Mouse (Mus musculus): ENCODE results near the gene Paqr8. TPM values are rescaled to one million over a fixed set of nuclear protein-coding genes. Genes with fewer than 3 reads are reported as not detected.

The Paqr8 gene
- polyA plus RNA-seq, 1 experiment: 1.5 TPM

DNA sequence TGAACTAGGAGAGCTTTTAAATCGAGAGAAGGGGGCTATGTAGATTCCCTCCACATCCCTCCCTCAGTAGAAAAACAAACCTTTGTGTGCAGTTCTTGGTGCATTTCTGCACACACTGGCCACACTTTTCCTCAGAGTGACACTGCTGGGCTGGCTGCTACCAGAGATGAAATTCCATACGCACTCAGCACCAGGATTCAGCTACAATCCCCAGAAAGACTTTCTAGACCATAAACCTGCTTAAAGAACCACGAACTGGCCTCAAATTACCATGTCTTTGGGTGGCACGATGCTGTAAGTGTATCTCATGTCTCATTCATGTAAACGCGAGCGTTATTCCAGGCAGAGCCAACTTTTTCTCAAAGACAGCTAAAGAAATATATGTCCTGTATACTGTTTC, 51.5 kb downstream of the Paqr8 start:
- no peak for TF ChIP-seq USF1 (IDR thresholded peaks at IDR 0.05; ENCODE audit: low read depth)
- TF ChIP-seq CTCF (IDR thresholded peaks at IDR 0.05; ENCODE audit: control insufficient read depth, insufficient read depth, insufficient read length): no peak
- no peak for TF ChIP-seq MAX (IDR thresholded peaks at IDR 0.05)
- TF ChIP-seq CEBPB (IDR thresholded peaks at IDR 0.05; ENCODE audit: low read depth): no peak
- no peak for TF ChIP-seq MYOD1 (IDR thresholded peaks at IDR 0.05; ENCODE audit: control insufficient read depth, insufficient read length, low read depth)
- Histone ChIP-seq H3K79me2 (ENCODE audit: control insufficient read depth, insufficient read depth) (no peaks in the 10 kb centered on the region), H3ac (ENCODE audit: control insufficient read depth, insufficient read length, low read depth) (no peak overlapping the region), H3K27me3 (ENCODE audit: control insufficient read depth, insufficient read depth, insufficient read length) (no peaks in the 10 kb centered on the region), H3K79me3 (ENCODE audit: low read depth) (no peaks in the 10 kb centered on the region), H3K4me3 (ENCODE audit: insufficient read depth, poor library complexity, severe bottlenecking) (no peak overlapping the region), H3K36me3 (ENCODE audit: control insufficient read depth, insufficient read depth) (no peaks in the 10 kb centered on the region)

GRCm38 (mm10) chr1:20943016-20943415, 52.6 kb downstream of the Paqr8 start:
- Histone ChIP-seq H3K79me2 (ENCODE audit: control insufficient read depth, insufficient read depth) (no peaks in the 10 kb centered on the region), H3K27me3 (ENCODE audit: control insufficient read depth, insufficient read depth, insufficient read length) (no peaks in the 10 kb centered on the region), H3K79me3 (ENCODE audit: low read depth) (no peaks in the 10 kb centered on the region), H3ac (ENCODE audit: control insufficient read depth, insufficient read length, low read depth) (no peak overlapping the region), H3K4me3 (ENCODE audit: insufficient read depth, poor library complexity, severe bottlenecking) (no peak overlapping the region), H3K36me3 (ENCODE audit: control insufficient read depth, insufficient read depth) (no peaks in the 10 kb centered on the region)
- no peak for TF ChIP-seq FOSL1 (IDR thresholded peaks at IDR 0.05; ENCODE audit: insufficient read depth, low read length, poor library complexity, severe bottlenecking)
- TF ChIP-seq MYOD1 (IDR thresholded peaks at IDR 0.05; ENCODE audit: control insufficient read depth, insufficient read length, low read depth): no peak
- no peak for TF ChIP-seq USF1 (IDR thresholded peaks at IDR 0.05; ENCODE audit: low read depth)
- TF ChIP-seq CEBPB (IDR thresholded peaks at IDR 0.05; ENCODE audit: low read depth): no peak
- TF ChIP-seq MAX (IDR thresholded peaks at IDR 0.05): no peak
- no peak for TF ChIP-seq MYOG (IDR thresholded peaks at IDR 0.05; ENCODE audit: control insufficient read depth, extremely low read depth, insufficient read length)
- no peak for TF ChIP-seq CTCF (IDR thresholded peaks at IDR 0.05; ENCODE audit: control insufficient read depth, insufficient read depth, insufficient read length)

- Histone ChIP-seq H3K4me3 (ENCODE audit: insufficient read depth, poor library complexity, severe bottlenecking) (no peak within 1 kb of the TSS), H3ac (ENCODE audit: control insufficient read depth, insufficient read length, low read depth) (peak within 1 kb of the TSS; percentile 41), H3K79me2 (ENCODE audit: control insufficient read depth, insufficient read depth) (no peaks in the 10 kb centered on the region), H3K36me3 (ENCODE audit: control insufficient read depth, insufficient read depth) (no peaks in the 10 kb centered on the region), H3K79me3 (ENCODE audit: low read depth) (no peaks in the 10 kb centered on the region), H3K27me3 (ENCODE audit: control insufficient read depth, insufficient read depth, insufficient read length) (no peaks in the 10 kb centered on the region)
- TF ChIP-seq MAX (IDR thresholded peaks at IDR 0.05): no peak
- TF ChIP-seq CTCF (IDR thresholded peaks at IDR 0.05; ENCODE audit: control insufficient read depth, insufficient read depth, insufficient read length): no peak
- no peak for TF ChIP-seq CEBPB (IDR thresholded peaks at IDR 0.05; ENCODE audit: low read depth)
These were observed 60.9 kb downstream of the Paqr8 start, which contains the start of gene Efhc1 for GRCm38 (mm10) chr1:20951300-20951763. Gene Efhc1 (plus strand): TSS chr1:20951626.

DNA sequence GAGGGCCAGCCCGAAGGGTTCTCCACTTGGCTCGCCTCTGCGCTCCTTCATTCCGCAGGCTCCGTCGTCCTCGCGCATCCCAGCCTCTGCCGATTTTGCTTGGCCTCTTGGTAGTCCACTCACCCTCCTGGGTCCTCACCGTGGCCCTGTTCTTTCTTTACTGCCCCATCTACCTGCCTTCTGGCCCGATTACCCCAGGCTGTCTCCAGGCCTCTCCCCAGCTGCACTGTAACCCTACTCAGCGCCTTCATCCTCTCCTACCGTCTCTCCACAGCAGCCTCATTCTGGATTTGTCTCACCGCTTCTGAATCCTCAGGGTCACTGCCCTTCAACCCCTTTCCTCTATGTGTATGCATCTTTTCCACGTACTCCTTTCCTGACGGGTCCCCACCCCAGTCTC, 61.4 kb downstream of the Paqr8 start:
- no peaks in the 10 kb centered on the region for H3K27me3 ChIP-seq (ENCODE audit: control insufficient read depth, insufficient read depth, insufficient read length)
- no peak for TF ChIP-seq CTCF (IDR thresholded peaks at IDR 0.05; ENCODE audit: control insufficient read depth, insufficient read depth, insufficient read length)
- no peak for TF ChIP-seq MYOD1 (IDR thresholded peaks at IDR 0.05; ENCODE audit: control insufficient read depth, insufficient read length, low read depth)
- no peak for TF ChIP-seq USF1 (IDR thresholded peaks at IDR 0.05; ENCODE audit: low read depth)
- TF ChIP-seq MAX (IDR thresholded peaks at IDR 0.05): no peak
- TF ChIP-seq FOSL1 (IDR thresholded peaks at IDR 0.05; ENCODE audit: insufficient read depth, low read length, poor library complexity, severe bottlenecking): no peak
- TF ChIP-seq MYOG (IDR thresholded peaks at IDR 0.05; ENCODE audit: control insufficient read depth, extremely low read depth, insufficient read length): no peak
- TF ChIP-seq CEBPB (IDR thresholded peaks at IDR 0.05; ENCODE audit: low read depth): no peak
- H3K79me2 ChIP-seq (ENCODE audit: control insufficient read depth, insufficient read depth): no peaks in the 10 kb centered on the region
- no peaks in the 10 kb centered on the region for H3K36me3 ChIP-seq (ENCODE audit: control insufficient read depth, insufficient read depth)
- H3K4me3 ChIP-seq (ENCODE audit: insufficient read depth, poor library complexity, severe bottlenecking): no peak overlapping the region
- peak overlapping the region; percentile 41 for H3ac ChIP-seq (ENCODE audit: control insufficient read depth, insufficient read length, low read depth)
- no peaks in the 10 kb centered on the region for H3K79me3 ChIP-seq (ENCODE audit: low read depth)

DNA sequence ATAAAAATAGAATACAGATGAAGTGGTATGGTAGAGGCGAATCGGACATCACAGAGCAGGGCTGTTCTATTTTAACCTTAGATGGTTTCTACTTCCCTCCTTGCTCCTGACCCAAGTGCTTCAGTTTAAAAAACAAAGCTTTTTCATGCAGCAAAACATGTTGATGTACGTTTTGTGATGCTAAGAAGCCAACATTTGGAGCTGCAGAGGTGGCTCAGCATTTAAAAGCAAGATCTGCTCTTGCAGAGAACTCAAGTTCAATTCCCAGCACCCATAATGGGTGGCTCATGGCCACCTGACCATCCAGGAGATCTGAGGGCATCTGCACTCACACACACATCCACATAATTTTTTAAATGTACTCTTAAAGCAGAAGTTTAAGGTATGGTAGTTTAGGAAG, 64.5 kb downstream of the Paqr8 start:
- no peaks in the 10 kb centered on the region for H3K27me3 ChIP-seq (ENCODE audit: control insufficient read depth, insufficient read depth, insufficient read length)
- no peaks in the 10 kb centered on the region for H3K79me2 ChIP-seq (ENCODE audit: control insufficient read depth, insufficient read depth)
- H3ac ChIP-seq (ENCODE audit: control insufficient read depth, insufficient read length, low read depth): no peak overlapping the region
- no peaks in the 10 kb centered on the region for H3K36me3 ChIP-seq (ENCODE audit: control insufficient read depth, insufficient read depth)
- H3K4me3 ChIP-seq (ENCODE audit: insufficient read depth, poor library complexity, severe bottlenecking): no peak overlapping the region
- H3K79me3 ChIP-seq (ENCODE audit: low read depth): no peaks in the 10 kb centered on the region
- no peak for TF ChIP-seq USF1 (IDR thresholded peaks at IDR 0.05; ENCODE audit: low read depth)
- no peak for TF ChIP-seq CTCF (IDR thresholded peaks at IDR 0.05; ENCODE audit: control insufficient read depth, insufficient read depth, insufficient read length)
- TF ChIP-seq MAX (IDR thresholded peaks at IDR 0.05): no peak
- TF ChIP-seq MYOG (IDR thresholded peaks at IDR 0.05; ENCODE audit: control insufficient read depth, extremely low read depth, insufficient read length): no peak
- no peak for TF ChIP-seq FOSL1 (IDR thresholded peaks at IDR 0.05; ENCODE audit: insufficient read depth, low read length, poor library complexity, severe bottlenecking)
- TF ChIP-seq MYOD1 (IDR thresholded peaks at IDR 0.05; ENCODE audit: control insufficient read depth, insufficient read length, low read depth): no peak
- TF ChIP-seq CEBPB (IDR thresholded peaks at IDR 0.05; ENCODE audit: low read depth): no peak

DNA sequence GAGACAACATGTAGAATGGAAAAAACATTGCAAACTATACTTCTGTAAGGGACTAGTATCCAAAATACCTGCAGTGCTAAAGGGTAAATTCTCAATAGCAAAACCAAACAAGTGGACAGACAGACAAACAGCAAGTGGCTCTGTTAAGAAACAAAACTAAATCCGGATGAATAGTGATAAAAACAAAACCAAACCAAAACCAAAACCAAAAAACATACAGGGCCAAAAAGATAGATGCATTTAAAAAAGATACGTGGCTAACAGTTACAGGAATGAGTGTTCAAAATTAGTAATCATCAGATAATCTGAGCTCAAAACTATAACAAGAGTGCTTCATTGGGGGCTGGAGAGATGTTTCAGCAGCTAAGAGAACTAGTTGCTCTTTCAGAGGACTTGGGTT, 79.2 kb downstream of the Paqr8 start:
- TF ChIP-seq MYOG (IDR thresholded peaks at IDR 0.05; ENCODE audit: control insufficient read depth, extremely low read depth, insufficient read length) (no peak), MAX (IDR thresholded peaks at IDR 0.05) (no peak), CEBPB (IDR thresholded peaks at IDR 0.05; ENCODE audit: low read depth) (no peak), CTCF (IDR thresholded peaks at IDR 0.05; ENCODE audit: control insufficient read depth, insufficient read depth, insufficient read length) (no peak), MYOD1 (IDR thresholded peaks at IDR 0.05; ENCODE audit: control insufficient read depth, insufficient read length, low read depth) (no peak), FOSL1 (IDR thresholded peaks at IDR 0.05; ENCODE audit: insufficient read depth, low read length, poor library complexity, severe bottlenecking) (no peak), USF1 (IDR thresholded peaks at IDR 0.05; ENCODE audit: low read depth) (no peak)
- Histone ChIP-seq H3K36me3 (ENCODE audit: control insufficient read depth, insufficient read depth) (no peaks in the 10 kb centered on the region), H3K79me2 (ENCODE audit: control insufficient read depth, insufficient read depth) (no peaks in the 10 kb centered on the region), H3K79me3 (ENCODE audit: low read depth) (no peaks in the 10 kb centered on the region), H3ac (ENCODE audit: control insufficient read depth, insufficient read length, low read depth) (no peak overlapping the region), H3K4me3 (ENCODE audit: insufficient read depth, poor library complexity, severe bottlenecking) (no peak overlapping the region), H3K27me3 (ENCODE audit: control insufficient read depth, insufficient read depth, insufficient read length) (no peaks in the 10 kb centered on the region)
